Mouse (Mus musculus) MEL (cell line): Measurements from ENCODE around the gene Cmbl.

Source experiments
- CTCF ChIP-seq, 3 experiments: IDR thresholded peaks in 2 of 3; conservative IDR thresholded peaks in 1 of 3; 2 replicates each; pipeline ENCODE4 v1.5.1; 2011 to 2012; ENCODE audit warnings: low read length in 3 of 3, low read depth in 2 of 3, mild to moderate bottlenecking in 2 of 3, improper control_type of control experiment in 1 of 3, inconsistent platforms in 1 of 3, mixed read lengths in 1 of 3, moderate library complexity in 1 of 3; ENCODE audit not compliant: control insufficient read depth in 1 of 3, insufficient read depth in 1 of 3, poor library complexity in 1 of 3, severe bottlenecking in 1 of 3
- RAD21 ChIP-seq: IDR thresholded peaks from 2 replicates; pipeline ENCODE4 v1.6.1; 2011; ENCODE audit warnings: mild to moderate bottlenecking, low read depth, low read length, improper control_type of control experiment

DNA sequence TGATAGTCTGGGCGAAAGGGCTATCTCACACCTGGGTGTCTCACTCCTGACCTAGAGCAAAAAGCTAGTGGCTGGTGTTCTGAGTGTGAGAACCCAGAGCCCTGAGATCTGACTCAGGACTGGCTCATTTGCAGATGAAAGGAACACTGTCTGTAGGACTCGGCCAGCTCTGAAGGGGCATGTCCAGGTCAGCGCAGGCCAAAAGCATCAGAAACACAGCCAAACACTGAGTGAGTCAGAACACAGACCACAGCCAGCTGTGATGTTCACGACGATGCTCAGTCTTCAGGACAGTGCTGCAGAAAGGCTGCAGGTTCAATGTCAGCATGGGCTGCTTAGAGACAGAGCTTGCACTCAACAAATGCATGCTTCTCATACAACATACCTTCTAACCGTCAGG is 3.8 kb upstream of the Cmbl start:
- no peak for TF ChIP-seq CTCF (IDR thresholded peaks at IDR 0.05 in 2 of 3, conservative IDR thresholded peaks at IDR 0.05 in 1 of 3; ENCODE audit: control insufficient read depth in 1 of 3, insufficient read depth in 1 of 3, low read depth in 2 of 3, low read length in 3 of 3, poor library complexity in 1 of 3, severe bottlenecking in 1 of 3)
- no peak for TF ChIP-seq RAD21
